Mouse (Mus musculus) kidney, postnatal 0 days (tissue): ENCODE data around the gene Slit3. TPM values are rescaled to one million over a fixed set of nuclear protein-coding genes. Genes with fewer than 3 reads are reported as not detected.
A peak's percentile ranks its signal among the peaks of the same experiment; 100 is the strongest.

Experiments used
- ATAC-seq: fragments of 200-750 bp; cut with Nextera tagmentation; replicated peaks from 2 replicates; pipeline ENCODE4 v1.8.0; 2017; ENCODE audit warnings: low read depth, moderate number of reproducible peaks, moderate TSS enrichment, moderate library complexity; ENCODE audit not compliant: low FRiP score
- DNase-seq: peaks from one replicate; pipeline ENCODE4 v3.0.0-alpha.2; 2016; ENCODE audit warnings: low spot score
- H3K27ac ChIP-seq: fragments of 300-500 bp; sonication (generic); 2 replicates; pipeline ENCODE4 v1.5.1; 2014; ENCODE audit warnings: mild to moderate bottlenecking
- H3K27me3 ChIP-seq: fragments of 300-500 bp; sonication (generic); 2 replicates; pipeline ENCODE4 v1.6.1; 2014; ENCODE audit warnings: low read length, mixed read lengths; ENCODE audit not compliant: insufficient read depth
- H3K36me3 ChIP-seq: fragments of 300-500 bp; sonication (generic); 2 replicates; pipeline ENCODE4 v1.6.1; 2014; ENCODE audit warnings: low read length, mixed read lengths; ENCODE audit not compliant: insufficient read depth
- H3K4me1 ChIP-seq: fragments of 300-500 bp; sonication (generic); replicated peaks from 2 replicates; pipeline ENCODE4 v1.6.1; 2014; ENCODE audit warnings: antibody characterized with exemption, low read length, mixed read lengths; ENCODE audit not compliant: insufficient read depth
- H3K4me2 ChIP-seq: fragments of 300-500 bp; sonication (generic); 2 replicates; pipeline ENCODE4 v1.6.1; 2014; ENCODE audit warnings: mild to moderate bottlenecking, low read length, moderate library complexity, mixed read lengths
- H3K4me3 ChIP-seq: fragments of 300-500 bp; sonication (generic); replicated peaks from 2 replicates; pipeline ENCODE4 v1.5.1; 2014; ENCODE audit warnings: low read depth, low read length
- H3K9ac ChIP-seq: fragments of 300-500 bp; sonication (generic); 2 replicates; pipeline ENCODE4 v1.6.1; 2014; ENCODE audit warnings: low read depth, low read length
- H3K9me3 ChIP-seq: fragments of 300-500 bp; sonication (generic); replicated peaks from 2 replicates; pipeline ENCODE4 v1.6.1; 2016; ENCODE audit warnings: low read length, inconsistent platforms, mixed read lengths
- CTCF ChIP-seq: IDR thresholded peaks from 2 replicates; pipeline ENCODE4 v1.5.1; 2016; ENCODE audit warnings: antibody characterized with exemption, low read depth, mild to moderate bottlenecking, moderate library complexity
- WGBS: fragments of 180-500 bp; shearing (Covaris S2); extraction: QIAGEN DNeasy Blood & Tissue Kit; methylation state at CpG from one replicate; pipeline ENCODE4 v1.1.7; 2014; 5-methylcytosine and 5-hydroxymethylcytosine counted together
- polyA plus RNA-seq: library from polyadenylated mRNA; unstranded; fragments of >200 nt; fragmentation: Nextera tagmentation; extraction: Ambion mirVana; gene quantifications from 2 replicates; pipeline ENCODE4 v1.2.1, GENCODE M21; 2015

The Slit3 gene
- polyA plus RNA-seq, 1 experiment from 2014 or later: 6.6 TPM

DNA sequence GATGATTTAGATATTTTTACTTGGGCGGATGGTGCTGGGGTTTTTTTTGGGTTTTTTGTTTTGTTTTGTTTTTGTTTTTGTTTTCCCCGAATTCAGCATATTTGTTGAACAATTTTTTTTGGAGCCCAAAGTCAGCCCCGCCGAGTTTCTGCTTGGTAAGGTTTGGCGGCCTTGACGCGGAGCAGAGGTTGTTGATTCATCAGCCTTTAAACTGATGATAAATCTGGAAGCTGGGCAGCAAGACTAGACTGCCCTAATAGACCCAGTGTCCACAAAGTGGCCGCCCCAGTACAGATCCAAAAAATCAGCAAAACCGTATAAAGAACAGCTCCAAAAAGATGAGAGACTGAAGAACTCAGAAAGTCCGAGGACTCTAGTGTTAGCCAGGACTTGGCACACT is 421.7 kb downstream of the Slit3 start:
- Histone ChIP-seq H3K36me3 (no peaks in the 10 kb centered on the region), H3K4me3 (no peak overlapping the region), H3K27me3 (no peaks in the 10 kb centered on the region; the same call in 1 of the 2 replicates), H3K9me3 (no peaks in the 10 kb centered on the region), H3K9ac (no peak overlapping the region), H3K4me2 (no peak overlapping the region), H3K4me1 (0 out of 2 replicates have a peak, but pooled peaks cover 6% of the 10 kb centered on the region), H3K27ac (no peak overlapping the region)
- DNase-seq: no peak
- TF ChIP-seq CTCF: no peak
- 85% methylated on average over 10 of the region's 10 CpGs for WGBS
- no peak for ATAC-seq

DNA sequence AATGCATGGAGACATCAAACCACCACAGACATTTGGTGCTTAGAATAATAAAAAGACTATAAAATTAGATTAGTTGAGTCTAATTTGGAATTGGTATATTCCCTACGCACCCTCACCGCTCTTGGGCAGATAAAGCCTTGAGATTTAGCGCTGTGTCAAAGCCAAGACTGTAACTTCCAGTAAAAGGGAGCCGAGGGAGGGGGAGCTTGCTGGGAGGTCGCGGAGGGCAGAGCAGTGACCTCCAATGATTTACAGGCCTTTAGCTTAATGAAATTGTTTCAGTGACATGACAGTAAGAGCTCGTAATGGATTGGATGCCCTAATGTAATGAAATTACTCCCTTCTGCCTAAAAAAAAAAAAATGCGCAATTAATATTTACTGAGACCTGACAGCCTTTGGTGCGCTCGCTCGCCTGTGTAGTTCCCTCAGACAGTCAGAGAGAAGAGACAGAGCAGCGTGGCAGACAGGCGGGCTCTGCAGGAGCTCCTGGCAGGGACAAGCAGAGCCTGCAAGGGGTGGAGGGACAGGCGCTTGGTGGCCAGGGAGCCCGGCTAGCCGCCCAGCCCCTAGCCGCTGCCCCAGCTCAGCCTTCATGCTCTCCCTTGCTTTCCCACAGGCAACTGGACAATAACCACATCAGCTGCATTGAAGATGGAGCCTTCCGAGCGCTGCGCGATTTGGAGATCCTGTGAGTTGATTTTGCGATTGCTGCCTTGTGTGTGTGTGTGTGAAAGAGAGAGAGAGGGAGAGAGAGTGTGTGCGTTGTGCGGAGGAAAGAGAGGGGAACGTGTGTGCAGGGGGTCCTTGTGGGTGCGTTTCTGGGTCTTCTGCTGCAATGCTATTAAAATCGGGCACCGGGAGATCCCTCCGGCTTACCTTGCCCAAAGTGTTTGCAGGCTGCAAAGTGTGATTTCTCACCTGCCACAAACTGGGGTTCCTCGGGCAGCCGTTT is 423.4 kb downstream of the Slit3 start:
- Histone ChIP-seq H3K27ac (no peak overlapping the region), H3K9me3 (no peaks in the 10 kb centered on the region), H3K4me3 (0 out of 2 replicates have a peak overlapping the region, but pooled peaks have one; percentile 13), H3K4me2 (peak overlapping the region; percentile 49), H3K36me3 (no peaks in the 10 kb centered on the region), H3K9ac (0 out of 2 replicates have a peak overlapping the region, but pooled peaks have one; percentile 31), H3K4me1 (0 out of 2 replicates have a peak, but pooled peaks cover 6% of the 10 kb centered on the region), H3K27me3 (no peaks in the 10 kb centered on the region; the same call in 1 of the 2 replicates)
- no peak; the same call in 1 of the 2 replicates for ATAC-seq
- TF ChIP-seq CTCF: no peak
- WGBS: 24% methylated on average over 31 of the region's 31 CpGs
- DNase-seq: peak; percentile 63

DNA sequence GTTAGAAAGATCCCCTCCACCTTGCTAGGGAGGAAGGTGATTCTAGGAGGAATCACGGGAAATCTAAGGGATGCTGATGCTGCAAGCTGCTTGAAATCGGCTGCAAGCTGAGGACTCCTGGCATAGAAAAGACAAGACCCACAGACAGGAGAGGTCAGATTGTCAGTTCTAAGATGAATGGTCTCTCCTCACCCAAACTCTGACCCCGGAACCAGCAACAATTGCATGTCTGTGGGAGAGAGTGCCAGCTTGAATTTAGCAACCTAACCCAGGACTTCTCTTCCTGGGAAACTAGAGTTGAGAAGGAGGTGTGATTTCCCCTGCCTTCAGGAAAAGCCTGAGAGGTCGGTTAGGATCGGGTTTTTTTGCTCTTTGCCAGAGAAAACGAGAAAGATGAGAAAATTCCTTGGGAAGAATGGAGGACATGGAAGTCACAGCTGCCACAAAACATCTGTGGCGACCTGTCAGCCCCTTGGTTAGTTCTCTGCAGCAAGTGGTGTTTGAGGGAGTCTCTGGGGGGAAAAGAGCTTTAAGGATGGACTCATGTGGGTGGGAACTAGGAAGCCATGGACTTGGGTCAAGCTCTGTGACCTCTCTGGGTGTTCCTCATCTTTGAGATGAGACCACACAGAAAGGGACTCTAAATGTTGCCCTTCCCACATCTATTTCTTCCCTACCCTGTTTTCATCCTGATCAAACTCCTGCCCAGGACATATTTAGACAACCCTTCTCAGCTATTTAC is 425.2 kb downstream of the Slit3 start:
- Histone ChIP-seq H3K9ac (no peak overlapping the region), H3K27ac (no peak overlapping the region), H3K27me3 (no peaks in the 10 kb centered on the region; the same call in 1 of the 2 replicates), H3K4me1 (0 out of 2 replicates have a peak, but pooled peaks cover 6% of the 10 kb centered on the region), H3K4me3 (no peak overlapping the region), H3K36me3 (no peaks in the 10 kb centered on the region), H3K4me2 (no peak overlapping the region), H3K9me3 (no peaks in the 10 kb centered on the region)
- no peak for ATAC-seq
- TF ChIP-seq CTCF: no peak
- peak; percentile 72 for DNase-seq
- WGBS: 23% methylated on average over 7 of the region's 7 CpGs

DNA sequence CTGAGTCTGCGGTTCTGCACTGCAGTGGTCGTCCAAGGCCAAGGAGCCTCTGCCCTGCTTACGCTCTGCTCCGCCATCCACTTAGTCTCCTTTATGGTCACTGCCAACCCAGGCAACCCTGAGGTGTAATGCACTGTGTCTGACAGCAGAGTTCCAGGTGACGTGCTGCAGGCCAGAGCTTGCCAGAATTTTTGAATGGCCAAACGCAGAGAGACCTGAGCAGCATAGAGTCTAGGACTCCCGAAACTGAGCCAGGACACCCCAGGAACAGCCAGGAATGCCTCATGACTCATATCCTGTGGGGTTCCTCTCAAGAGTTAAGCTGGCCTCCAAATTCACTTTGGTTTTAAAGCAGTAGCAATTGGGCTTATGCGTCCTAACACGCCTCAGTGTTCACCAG is 429.0 kb downstream of the Slit3 start:
- no peaks in the 10 kb centered on the region for H3K4me1 ChIP-seq
- H3K9ac ChIP-seq: no peak overlapping the region
- ATAC-seq (no peak), DNase-seq (no peak)
- H3K27me3 ChIP-seq: no peaks in the 10 kb centered on the region
- no peak overlapping the region for H3K4me2 ChIP-seq
- H3K9me3 ChIP-seq: no peaks in the 10 kb centered on the region
- TF ChIP-seq CTCF: no peak
- H3K36me3 ChIP-seq: no peaks in the 10 kb centered on the region
- H3K27ac ChIP-seq: no peak overlapping the region
- 87% methylated on average over 9 of the region's 9 CpGs for WGBS
- no peak overlapping the region for H3K4me3 ChIP-seq

DNA sequence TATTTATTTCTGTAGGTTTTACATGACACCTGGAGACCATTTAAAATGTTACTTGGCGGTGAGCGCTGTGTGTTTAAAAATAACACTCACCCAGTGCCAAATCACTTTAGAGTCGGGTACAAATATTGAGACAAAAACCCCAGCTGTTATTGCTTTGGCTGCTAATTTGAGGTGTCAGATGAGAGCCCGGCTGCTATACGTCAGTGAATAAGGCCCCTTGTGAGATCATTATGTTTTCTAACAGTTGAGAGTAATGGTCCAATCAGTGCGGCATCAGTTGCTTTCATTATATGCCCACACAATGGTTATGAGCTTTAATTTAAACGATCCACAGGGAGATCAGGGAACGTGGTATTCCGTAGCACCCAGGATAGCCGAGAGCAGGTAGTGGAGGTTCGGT is 435.2 kb downstream of the Slit3 start:
- no peaks in the 10 kb centered on the region for H3K27me3 ChIP-seq
- no peak for TF ChIP-seq CTCF
- no peak overlapping the region for H3K27ac ChIP-seq
- WGBS: 75% methylated on average over 11 of the region's 11 CpGs
- no peaks in the 10 kb centered on the region for H3K9me3 ChIP-seq
- no peak for DNase-seq
- H3K4me2 ChIP-seq: no peak overlapping the region
- H3K4me1 ChIP-seq: no peaks in the 10 kb centered on the region
- H3K4me3 ChIP-seq: no peak overlapping the region
- ATAC-seq: no peak
- no peak overlapping the region for H3K9ac ChIP-seq
- no peaks in the 10 kb centered on the region for H3K36me3 ChIP-seq

DNA sequence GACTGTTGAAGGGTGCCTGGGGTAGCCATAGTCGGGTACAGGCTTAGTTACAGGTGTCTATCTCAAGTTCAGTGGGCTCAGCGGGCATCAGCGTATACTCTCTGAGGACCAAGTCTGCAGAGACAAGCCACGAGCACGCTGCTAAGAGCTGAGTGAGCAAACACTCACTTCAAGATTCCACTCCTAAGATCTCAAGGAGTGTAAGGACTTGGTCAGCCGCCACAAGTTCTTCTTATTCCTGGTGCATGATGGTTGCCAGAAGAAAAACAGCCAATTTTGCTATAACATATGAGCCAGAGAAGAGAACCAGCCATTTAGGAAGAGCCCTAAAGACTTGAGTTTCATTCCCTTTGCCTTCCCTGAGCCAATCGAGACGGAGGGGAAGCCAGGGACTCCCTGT is 436.5 kb downstream of the Slit3 start:
- TF ChIP-seq CTCF: no peak
- no peaks in the 10 kb centered on the region for H3K9me3 ChIP-seq
- H3K36me3 ChIP-seq: no peaks in the 10 kb centered on the region
- ATAC-seq: no peak
- DNase-seq: no peak
- no peak overlapping the region for H3K4me3 ChIP-seq
- H3K4me2 ChIP-seq: no peak overlapping the region
- H3K27me3 ChIP-seq: no peaks in the 10 kb centered on the region
- H3K9ac ChIP-seq: no peak overlapping the region
- 90% methylated on average over 8 of the region's 8 CpGs for WGBS
- no peak overlapping the region for H3K27ac ChIP-seq
- no peaks in the 10 kb centered on the region for H3K4me1 ChIP-seq
